Mouse (Mus musculus) megakaryocyte, embryonic 14.5 days (primary cell): Measurements from ENCODE around the gene Tapbp.

Experiments
- FLI1 ChIP-seq: IDR thresholded peaks from 2 replicates; pipeline ENCODE4 v1.6.1; 2012; ENCODE audit warnings: low read length, inconsistent platforms, mixed read lengths
- GATA1 ChIP-seq: IDR thresholded peaks from 3 replicates; pipeline ENCODE4 v1.6.1; 2012; ENCODE audit warnings: mixed read lengths, low read length, inconsistent platforms, borderline replicate concordance

GRCm38 (mm10) chr17:33911052-33911812 is 4.5 kb upstream of the Tapbp start:
- no peak for TF ChIP-seq GATA1
- TF ChIP-seq FLI1: no peak
